Mouse (Mus musculus): ENCODE measurements around the gene Actr6. TPM values are rescaled to one million over a fixed set of nuclear protein-coding genes. Genes with fewer than 3 reads are reported as not detected.

The Actr6 gene
- polyA plus RNA-seq, 1 experiment from 2014 or later: 67.1 TPM

DNA sequence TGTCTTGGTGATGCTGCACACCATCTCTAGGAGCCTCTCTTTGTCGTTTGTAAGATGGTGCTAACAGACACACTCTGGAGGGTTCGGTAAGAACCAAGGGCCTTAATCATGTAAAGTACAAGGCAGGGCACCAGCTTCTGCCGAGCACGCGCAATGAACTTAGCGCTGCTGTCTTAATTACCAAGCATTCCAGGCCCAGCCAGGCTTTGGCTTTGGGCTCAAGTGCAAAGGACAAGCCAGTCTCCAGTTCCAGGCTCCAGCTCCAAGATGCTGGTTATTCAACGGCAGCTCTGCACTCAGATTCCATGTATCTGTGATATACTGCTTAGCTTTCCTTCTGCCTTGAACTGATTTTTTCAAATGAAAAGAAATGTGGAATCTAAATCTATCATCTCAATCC is 64.5 kb downstream of the Actr6 start:
- Histone ChIP-seq H3K4me2 (replicated peaks) (no peak overlapping the region), H3K9ac (replicated peaks) (no peak overlapping the region), H3K4me1 (no peaks in the 10 kb centered on the region), H3K4me3 (no peak overlapping the region), H3K9me3 (no peaks in the 10 kb centered on the region), H3K27ac (replicated peaks) (no peak overlapping the region), H3K36me3 (peaks cover 12% of the 10 kb centered on the region; the same call in 1 of the 2 replicates), H3K27me3 (no peaks in the 10 kb centered on the region)
- WGBS: 83% methylated on average over 7 of the region's 7 CpGs
- no peak for ATAC-seq (replicated peaks)

DNA sequence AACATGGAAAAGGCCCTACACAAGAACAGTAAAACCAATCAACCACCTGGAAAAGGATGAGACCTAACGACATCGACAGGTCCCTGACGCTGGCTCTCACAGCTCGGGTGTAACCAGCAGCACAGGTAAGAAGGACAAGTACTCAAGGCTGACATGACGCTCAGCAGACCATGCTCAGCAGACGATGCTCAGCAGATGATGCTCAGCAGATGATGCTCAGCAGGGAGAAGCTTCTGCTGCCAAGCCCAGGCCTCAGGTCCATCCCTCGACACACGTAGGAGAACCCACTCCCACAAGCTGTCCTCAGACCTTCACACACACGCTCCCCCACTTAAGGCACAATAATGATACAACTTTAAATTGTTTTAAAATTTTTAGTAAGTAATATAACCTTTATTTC is 66.4 kb downstream of the Actr6 start:
- Histone ChIP-seq H3K36me3 (peaks cover 25% of the 10 kb centered on the region; the same call in 1 of the 2 replicates), H3K27me3 (no peaks in the 10 kb centered on the region), H3K9ac (replicated peaks) (no peak overlapping the region), H3K4me3 (no peak overlapping the region), H3K4me2 (replicated peaks) (no peak overlapping the region), H3K4me1 (no peaks in the 10 kb centered on the region), H3K27ac (replicated peaks) (no peak overlapping the region), H3K9me3 (no peaks in the 10 kb centered on the region)
- no peak for ATAC-seq (replicated peaks)
- 94% methylated on average over 9 of the region's 9 CpGs for WGBS

DNA sequence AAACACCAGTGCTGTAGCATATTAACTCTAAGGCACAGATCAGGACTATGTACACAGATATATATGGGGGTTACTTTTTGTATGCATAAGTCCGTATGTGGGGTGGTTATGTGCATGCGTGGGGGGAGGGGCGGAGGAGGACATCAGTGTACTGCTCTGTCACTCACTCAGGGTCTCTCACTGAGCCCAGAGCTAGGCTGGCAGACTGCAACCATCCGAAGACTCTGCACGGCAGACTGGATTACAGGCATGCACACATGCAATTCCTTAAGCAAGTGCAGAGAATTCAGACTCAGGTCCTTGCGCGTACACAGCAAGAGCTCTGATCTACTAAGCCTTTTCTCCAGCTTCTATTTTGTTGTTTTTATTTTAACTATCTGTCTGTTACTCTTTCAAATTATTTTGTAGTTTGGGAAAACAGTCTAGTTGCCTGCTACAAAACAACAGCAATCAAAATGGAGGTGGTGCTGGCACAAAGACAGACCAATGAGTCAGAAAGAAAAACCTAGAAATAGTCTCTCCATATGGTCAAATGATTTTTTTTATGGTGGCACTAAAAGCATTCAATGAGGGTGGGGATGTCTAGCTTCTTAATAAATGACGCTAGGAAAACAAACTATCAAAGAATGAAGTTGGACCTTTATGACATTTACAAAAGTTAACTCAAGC is 67.0 kb downstream of the Actr6 start:
- ATAC-seq (replicated peaks): no peak
- H3K4me1 ChIP-seq: no peaks in the 10 kb centered on the region
- no peaks in the 10 kb centered on the region for H3K9me3 ChIP-seq
- H3K27ac ChIP-seq (replicated peaks): no peak overlapping the region
- no peak overlapping the region for H3K4me3 ChIP-seq
- no peaks in the 10 kb centered on the region for H3K27me3 ChIP-seq
- H3K36me3 ChIP-seq: peaks cover 29% of the 10 kb centered on the region; the same call in 1 of the 2 replicates
- 95% methylated on average over 8 of the region's 8 CpGs for WGBS
- no peak overlapping the region for H3K9ac ChIP-seq (replicated peaks)
- H3K4me2 ChIP-seq (replicated peaks): no peak overlapping the region

Other genes with a start within 250 kb of the Actr6 start
- 0.11 and 0.17 TPM in 2 replicates for gene Nr1h4, start 198.7 kb downstream of the Actr6 start, polyA plus RNA-seq (2015; fragmentation: Nextera tagmentation; extraction: Ambion mirVana)
- 0.29 and 0.38 TPM in 2 replicates for gene Slc17a8, start 111.0 kb downstream of the Actr6 start, polyA plus RNA-seq (2015; fragmentation: Nextera tagmentation; extraction: Ambion mirVana)
- gene Scyl2, start 46.0 kb downstream of the Actr6 start, polyA plus RNA-seq (2015; fragmentation: Nextera tagmentation; extraction: Ambion mirVana): 9.0 and 9.2 TPM in 2 replicates
- 27.7 and 28.1 TPM in 2 replicates for gene Uhrf1bp1l, start 12.7 kb upstream of the Actr6 start, polyA plus RNA-seq (2015; fragmentation: Nextera tagmentation; extraction: Ambion mirVana)
- gene Anks1b, start 141.2 kb upstream of the Actr6 start, polyA plus RNA-seq (2015; fragmentation: Nextera tagmentation; extraction: Ambion mirVana): 55.0 and 63.1 TPM in 2 replicates